Mouse (Mus musculus): ENCODE results near the gene Rps6ka5. TPM values are rescaled to one million over a fixed set of nuclear protein-coding genes. Genes with fewer than 3 reads are reported as not detected.

Gene Rps6ka5
- polyA plus RNA-seq (2014; fragmentation: Nextera tagmentation; extraction: Ambion mirVana): 3.6 and 4.5 TPM in 2 replicates

DNA sequence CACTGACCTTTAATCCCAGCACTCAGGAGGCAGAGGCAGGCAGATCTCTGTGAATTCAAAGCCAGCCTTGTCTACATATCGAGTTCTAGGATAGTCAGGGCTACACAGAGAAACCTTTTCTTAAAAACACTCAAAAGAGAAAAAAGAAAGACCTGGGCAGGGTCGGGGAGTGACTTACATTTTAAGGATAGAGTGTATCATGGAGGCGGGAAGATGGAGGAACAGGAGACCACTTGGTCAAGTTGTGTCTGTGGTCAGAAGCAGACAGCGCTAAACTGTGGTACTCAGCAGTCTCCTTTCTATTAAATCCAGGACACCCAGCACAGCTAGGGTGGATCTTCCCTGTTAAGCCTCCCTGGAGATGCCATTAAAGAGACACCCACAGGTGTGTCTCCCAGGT is at the start of gene Rps6ka5:
Gene Rps6ka5, minus strand, starts transcription at position 333 of the 400 bp plus-strand sequence.
- ATAC-seq (ENCODE audit: insufficient read depth, low FRiP score, low TSS enrichment): no peak
- Histone ChIP-seq H3K4me1 (ENCODE audit: control insufficient read depth, insufficient read depth, low read length) (peaks cover 6% of the 10 kb centered on the region), H3K4me3 (ENCODE audit: low read depth, low read length) (no peak within 1 kb of the TSS), H3K27me3 (ENCODE audit: control insufficient read depth, insufficient read depth, low read length) (no peaks in the 10 kb centered on the region), H3K27ac (ENCODE audit: low read depth, low read length) (no peak within 1 kb of the TSS), H3K9me3 (ENCODE audit: control insufficient read depth, low read length) (no peaks in the 10 kb centered on the region), H3K4me2 (ENCODE audit: low read depth) (no peak within 1 kb of the TSS), H3K36me3 (ENCODE audit: control insufficient read depth, insufficient read depth, low read length) (no peaks in the 10 kb centered on the region), H3K9ac (ENCODE audit: low read length) (no peak within 1 kb of the TSS)
- DNase-seq (ENCODE audit: low spot score): no peak
- WGBS: 82% methylated on average over 4 of the region's 4 CpGs

DNA sequence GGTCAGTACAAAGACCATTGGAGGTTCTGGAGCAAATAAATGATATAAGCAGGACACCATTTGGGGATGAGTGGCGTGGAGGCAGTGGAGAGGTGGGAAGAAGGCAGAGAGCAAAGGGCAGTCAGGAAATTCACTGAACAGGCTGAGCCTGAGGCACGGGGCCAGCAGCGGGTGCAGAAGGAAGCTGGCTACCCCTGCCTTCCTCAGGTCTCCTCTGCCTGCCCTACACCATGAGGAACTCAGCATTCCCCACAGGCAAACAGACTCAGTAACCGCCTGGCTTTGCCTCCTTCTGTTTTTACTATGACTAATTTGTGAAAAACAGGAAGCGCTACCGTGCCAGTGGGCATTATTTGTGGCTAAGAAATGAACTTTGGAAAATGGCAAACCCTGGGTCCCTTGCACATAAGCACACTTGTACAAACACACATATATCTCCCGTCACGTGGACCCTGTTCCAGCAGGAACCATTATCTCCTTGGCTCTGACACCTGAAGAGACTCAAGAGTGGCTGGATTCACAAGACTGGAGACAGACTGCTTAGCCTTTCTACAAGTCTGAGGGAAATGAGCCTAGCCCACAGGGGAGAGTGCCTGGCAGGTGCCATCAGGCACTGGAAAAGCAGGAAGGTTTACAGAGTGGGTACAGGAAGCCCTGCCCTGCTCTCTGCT is 49.3 kb upstream of the Rps6ka5 start:
- Histone ChIP-seq H3K4me1 (ENCODE audit: control insufficient read depth, insufficient read depth, low read length) (no peaks in the 10 kb centered on the region), H3K9ac (ENCODE audit: low read length) (no peak overlapping the region), H3K27me3 (ENCODE audit: control insufficient read depth, insufficient read depth, low read length) (no peaks in the 10 kb centered on the region), H3K4me2 (ENCODE audit: low read depth) (no peak overlapping the region), H3K27ac (ENCODE audit: low read depth, low read length) (no peak overlapping the region), H3K4me3 (ENCODE audit: low read depth, low read length) (no peak overlapping the region), H3K36me3 (ENCODE audit: control insufficient read depth, insufficient read depth, low read length) (no peaks in the 10 kb centered on the region), H3K9me3 (ENCODE audit: control insufficient read depth, low read length) (no peaks in the 10 kb centered on the region)
- no peak for ATAC-seq (ENCODE audit: insufficient read depth, low FRiP score, low TSS enrichment)
- WGBS: 77% methylated on average over 8 of the region's 8 CpGs
- DNase-seq (ENCODE audit: low spot score): no peak

DNA sequence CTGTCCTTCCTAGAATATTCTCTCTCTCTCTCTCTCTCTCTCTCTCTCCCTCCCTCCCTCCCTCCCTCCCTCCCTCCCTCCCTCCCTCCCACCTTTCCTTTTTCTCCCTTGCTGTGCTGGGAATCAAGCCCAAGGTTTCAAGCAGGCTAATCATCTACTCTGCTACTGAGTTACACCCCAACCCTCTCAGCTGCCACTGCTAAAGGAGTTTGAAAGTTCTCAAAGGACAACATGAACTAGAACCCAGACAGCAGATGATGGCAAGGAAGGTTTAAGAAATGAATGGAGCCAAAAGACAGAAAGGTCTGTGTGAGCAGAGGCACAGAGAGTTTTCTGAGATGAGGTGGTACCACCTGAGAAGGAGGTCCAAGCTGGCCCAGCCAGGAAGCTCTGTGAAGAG is 48.5 kb upstream of the Rps6ka5 start:
- no peak for DNase-seq (ENCODE audit: low spot score)
- no peak overlapping the region for H3K4me3 ChIP-seq (ENCODE audit: low read depth, low read length)
- H3K9me3 ChIP-seq (ENCODE audit: control insufficient read depth, low read length): no peaks in the 10 kb centered on the region
- no peak overlapping the region for H3K27ac ChIP-seq (ENCODE audit: low read depth, low read length)
- H3K36me3 ChIP-seq (ENCODE audit: control insufficient read depth, insufficient read depth, low read length): no peaks in the 10 kb centered on the region
- H3K4me2 ChIP-seq (ENCODE audit: low read depth): no peak overlapping the region
- no peaks in the 10 kb centered on the region for H3K27me3 ChIP-seq (ENCODE audit: control insufficient read depth, insufficient read depth, low read length)
- no peaks in the 10 kb centered on the region for H3K4me1 ChIP-seq (ENCODE audit: control insufficient read depth, insufficient read depth, low read length)
- no peak for ATAC-seq (ENCODE audit: insufficient read depth, low FRiP score, low TSS enrichment)
- no peak overlapping the region for H3K9ac ChIP-seq (ENCODE audit: low read length)

DNA sequence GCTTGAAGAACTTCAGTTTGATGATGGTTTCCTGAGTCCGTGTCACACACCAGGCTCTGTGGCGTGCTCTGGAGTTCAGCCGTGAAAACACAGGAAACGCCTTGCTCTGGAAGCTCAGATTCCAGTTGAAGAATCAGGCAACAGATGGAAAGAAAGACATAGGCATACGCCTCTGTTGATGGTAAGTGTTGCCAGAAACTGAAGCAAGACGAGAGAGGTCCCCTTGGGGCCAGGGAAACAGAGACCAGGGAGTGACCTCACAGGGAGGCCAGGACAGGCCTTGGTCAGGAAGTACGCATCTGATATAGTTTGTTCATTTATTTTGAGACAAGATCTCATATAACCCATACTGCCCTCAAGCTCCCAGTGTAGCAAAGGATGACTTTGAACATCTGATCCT is 48.0 kb upstream of the Rps6ka5 start:
- DNase-seq (ENCODE audit: low spot score): no peak
- H3K9ac ChIP-seq (ENCODE audit: low read length): no peak overlapping the region
- ATAC-seq (ENCODE audit: insufficient read depth, low FRiP score, low TSS enrichment): no peak
- H3K4me1 ChIP-seq (ENCODE audit: control insufficient read depth, insufficient read depth, low read length): no peaks in the 10 kb centered on the region
- H3K36me3 ChIP-seq (ENCODE audit: control insufficient read depth, insufficient read depth, low read length): no peaks in the 10 kb centered on the region
- no peaks in the 10 kb centered on the region for H3K27me3 ChIP-seq (ENCODE audit: control insufficient read depth, insufficient read depth, low read length)
- no peak overlapping the region for H3K4me2 ChIP-seq (ENCODE audit: low read depth)
- H3K27ac ChIP-seq (ENCODE audit: low read depth, low read length): no peak overlapping the region
- H3K4me3 ChIP-seq (ENCODE audit: low read depth, low read length): no peak overlapping the region
- 86% methylated on average over 7 of the region's 7 CpGs for WGBS
- H3K9me3 ChIP-seq (ENCODE audit: control insufficient read depth, low read length): no peaks in the 10 kb centered on the region

DNA sequence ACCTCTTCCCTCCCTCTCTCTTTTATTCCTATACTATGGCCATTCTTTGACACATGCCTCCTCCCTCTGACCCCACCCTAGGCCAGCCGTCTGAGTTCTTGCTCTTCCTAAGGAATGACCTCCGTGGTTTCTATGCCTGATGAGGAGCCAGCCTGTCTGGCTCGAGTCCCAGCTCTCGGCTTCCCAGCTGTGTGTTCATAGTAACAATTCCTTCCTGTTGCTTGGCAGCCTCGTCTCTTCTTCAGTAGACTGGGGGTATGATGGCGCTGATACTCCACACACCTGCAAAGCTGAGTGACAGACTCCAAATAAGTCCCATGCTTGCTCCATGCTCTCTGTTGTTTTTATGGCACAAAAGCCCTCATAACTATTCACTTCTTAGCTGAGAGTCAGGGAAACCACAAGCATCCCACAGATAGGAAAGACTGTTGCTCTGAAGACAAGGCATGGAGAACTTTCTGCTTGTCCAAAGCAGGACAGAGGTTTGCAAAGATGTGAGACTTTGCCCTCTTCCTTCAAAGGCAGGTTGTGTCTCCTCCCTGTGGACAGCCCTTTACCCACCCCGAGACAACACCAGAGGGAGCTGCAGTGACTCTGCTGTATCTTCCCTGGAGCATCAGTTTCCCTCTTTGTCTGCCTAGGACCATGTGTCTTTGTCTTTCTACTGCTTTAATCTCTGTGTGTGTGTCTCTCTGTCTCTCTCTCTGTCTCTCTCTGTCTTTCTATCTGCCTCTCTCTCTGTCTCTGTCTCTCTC is 45.6 kb upstream of the Rps6ka5 start:
- H3K9me3 ChIP-seq (ENCODE audit: control insufficient read depth, low read length): no peaks in the 10 kb centered on the region
- H3K9ac ChIP-seq (ENCODE audit: low read length): no peak overlapping the region
- H3K36me3 ChIP-seq (ENCODE audit: control insufficient read depth, insufficient read depth, low read length): no peaks in the 10 kb centered on the region
- WGBS: 62% methylated on average over 7 of the region's 7 CpGs
- H3K4me2 ChIP-seq (ENCODE audit: low read depth): no peak overlapping the region
- ATAC-seq (ENCODE audit: insufficient read depth, low FRiP score, low TSS enrichment) (no peak), DNase-seq (ENCODE audit: low spot score) (no peak)
- H3K27me3 ChIP-seq (ENCODE audit: control insufficient read depth, insufficient read depth, low read length): no peaks in the 10 kb centered on the region
- no peak overlapping the region for H3K4me3 ChIP-seq (ENCODE audit: low read depth, low read length)
- no peaks in the 10 kb centered on the region for H3K4me1 ChIP-seq (ENCODE audit: control insufficient read depth, insufficient read depth, low read length)
- no peak overlapping the region for H3K27ac ChIP-seq (ENCODE audit: low read depth, low read length)

DNA sequence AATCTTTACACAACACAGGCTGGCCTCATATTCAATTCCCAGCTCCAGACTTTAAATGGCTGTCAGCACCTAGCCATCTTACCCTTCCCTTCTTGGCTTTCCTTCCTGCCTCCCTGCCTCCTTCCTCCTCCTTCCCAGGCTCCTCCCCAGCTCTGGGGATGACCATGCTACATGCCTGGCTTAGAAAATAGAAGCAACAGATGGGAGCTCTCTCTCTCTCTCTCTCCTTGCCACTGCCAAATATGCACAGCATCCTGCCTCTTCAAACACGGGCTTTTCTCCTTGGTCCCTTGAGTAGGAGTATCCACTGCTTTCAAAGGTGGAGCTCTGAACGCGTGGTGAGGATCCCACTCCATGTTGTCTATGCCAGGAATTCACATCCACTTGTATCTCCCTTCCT is 44.0 kb upstream of the Rps6ka5 start:
- H3K9me3 ChIP-seq (ENCODE audit: control insufficient read depth, low read length): no peaks in the 10 kb centered on the region
- ATAC-seq (ENCODE audit: insufficient read depth, low FRiP score, low TSS enrichment) (no peak), DNase-seq (ENCODE audit: low spot score) (no peak)
- 80% methylated on average over 3 of the region's 3 CpGs for WGBS
- H3K27ac ChIP-seq (ENCODE audit: low read depth, low read length): no peak overlapping the region
- H3K4me2 ChIP-seq (ENCODE audit: low read depth): no peak overlapping the region
- H3K4me1 ChIP-seq (ENCODE audit: control insufficient read depth, insufficient read depth, low read length): no peaks in the 10 kb centered on the region
- H3K27me3 ChIP-seq (ENCODE audit: control insufficient read depth, insufficient read depth, low read length): no peaks in the 10 kb centered on the region
- H3K36me3 ChIP-seq (ENCODE audit: control insufficient read depth, insufficient read depth, low read length): no peaks in the 10 kb centered on the region
- H3K9ac ChIP-seq (ENCODE audit: low read length): no peak overlapping the region
- no peak overlapping the region for H3K4me3 ChIP-seq (ENCODE audit: low read depth, low read length)

DNA sequence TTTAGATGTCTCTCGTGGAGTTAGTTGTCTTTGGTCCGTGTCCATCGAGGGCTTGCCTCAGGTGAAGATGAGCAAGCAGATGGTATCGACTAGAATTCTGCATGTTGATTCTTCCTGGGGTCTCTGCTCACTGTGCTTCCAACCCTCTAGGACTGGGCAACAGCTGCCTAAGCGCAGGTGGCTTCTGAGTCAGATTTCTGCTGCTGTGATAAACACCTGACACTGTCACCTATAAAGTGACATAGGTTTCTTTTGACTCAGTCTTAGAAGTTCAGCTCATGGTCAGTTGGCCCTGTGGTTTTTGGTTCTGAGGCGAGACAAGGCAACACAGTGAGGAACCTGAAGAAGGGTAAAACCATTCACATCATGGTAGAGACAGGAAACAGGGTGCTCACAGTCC is 43.1 kb upstream of the Rps6ka5 start:
- H3K4me3 ChIP-seq (ENCODE audit: low read depth, low read length): no peak overlapping the region
- H3K4me2 ChIP-seq (ENCODE audit: low read depth): no peak overlapping the region
- no peak overlapping the region for H3K27ac ChIP-seq (ENCODE audit: low read depth, low read length)
- DNase-seq (ENCODE audit: low spot score) (no peak), ATAC-seq (ENCODE audit: insufficient read depth, low FRiP score, low TSS enrichment) (no peak)
- no peaks in the 10 kb centered on the region for H3K27me3 ChIP-seq (ENCODE audit: control insufficient read depth, insufficient read depth, low read length)
- H3K4me1 ChIP-seq (ENCODE audit: control insufficient read depth, insufficient read depth, low read length): no peaks in the 10 kb centered on the region
- no peaks in the 10 kb centered on the region for H3K9me3 ChIP-seq (ENCODE audit: control insufficient read depth, low read length)
- WGBS: 93% methylated on average over 6 of the region's 6 CpGs
- no peaks in the 10 kb centered on the region for H3K36me3 ChIP-seq (ENCODE audit: control insufficient read depth, insufficient read depth, low read length)
- no peak overlapping the region for H3K9ac ChIP-seq (ENCODE audit: low read length)

DNA sequence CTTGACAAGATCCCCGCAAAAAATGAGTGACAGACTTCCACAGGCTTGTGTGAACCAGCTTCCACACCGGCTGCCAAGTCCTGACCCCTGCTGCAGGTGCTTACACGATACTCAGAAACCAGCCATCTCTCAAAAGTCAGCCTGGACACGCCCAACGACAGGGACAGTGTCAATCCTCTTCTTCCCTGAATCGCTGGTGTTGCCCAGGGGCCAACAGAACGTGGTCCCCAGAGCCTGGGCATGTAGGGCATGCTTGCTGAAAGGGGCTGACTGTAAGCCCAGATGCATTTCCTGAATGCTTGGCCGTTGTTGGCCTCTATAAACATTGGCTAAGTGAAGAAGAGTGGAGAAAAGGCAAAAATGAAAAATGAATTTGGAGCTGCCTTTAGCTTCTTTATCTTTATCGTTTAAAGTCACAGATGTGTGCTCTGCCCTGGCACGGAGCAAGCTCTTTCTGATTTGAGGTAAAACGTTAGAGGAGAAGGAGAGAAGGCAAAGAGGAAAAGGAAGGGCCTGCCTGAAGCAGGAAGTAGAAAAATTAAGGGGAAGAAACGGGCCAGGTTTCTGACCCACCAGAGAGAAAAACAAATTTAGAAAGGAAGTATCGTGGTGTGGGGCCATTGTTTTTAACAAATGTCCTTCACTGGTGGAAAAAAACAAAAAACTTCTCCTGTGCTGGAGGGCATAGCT is 37.7 kb upstream of the Rps6ka5 start:
- Histone ChIP-seq H3K4me3 (ENCODE audit: low read depth, low read length) (no peak overlapping the region), H3K9ac (ENCODE audit: low read length) (no peak overlapping the region), H3K27me3 (ENCODE audit: control insufficient read depth, insufficient read depth, low read length) (no peaks in the 10 kb centered on the region), H3K9me3 (ENCODE audit: control insufficient read depth, low read length) (no peaks in the 10 kb centered on the region), H3K4me1 (ENCODE audit: control insufficient read depth, insufficient read depth, low read length) (0 out of 2 replicates have a peak, but pooled peaks cover 2% of the 10 kb centered on the region), H3K36me3 (ENCODE audit: control insufficient read depth, insufficient read depth, low read length) (no peaks in the 10 kb centered on the region), H3K4me2 (ENCODE audit: low read depth) (no peak overlapping the region), H3K27ac (ENCODE audit: low read depth, low read length) (no peak overlapping the region)
- 78% methylated on average over 13 of the region's 13 CpGs for WGBS
- ATAC-seq (ENCODE audit: insufficient read depth, low FRiP score, low TSS enrichment) (no peak), DNase-seq (ENCODE audit: low spot score) (no peak)

Measured in neural tube, embryonic 11.5 days (tissue).